19 mouse cellular contexts compared by ENCODE assay signal in genomic region chr2:134730547-134730946, GRCm38 (mm10). TPM values are rescaled to one million over a fixed set of nuclear protein-coding genes. Genes with fewer than 3 reads are reported as not detected.
DNase-seq lines count a peak whose midpoint lies in the region; ATAC-seq and TF ChIP-seq lines count a peak whose summit lies in the region.
"Had no signal": no experiment of that assay in that cellular context is flagged by ENCODE, and none has a peak within 500 bp of the region (broad histone marks: within the 10 kb centered on the region; RNA-seq: fewer than 3 reads in every experiment).

No protein-coding gene starts in this region.

- H3K4me1 ChIP-seq in lung, adult 2 months (ENCODE audit: control insufficient read depth, insufficient read depth, low read length): no peaks in the 10 kb centered on the region
- H3K4me1 ChIP-seq: embryonic facial prominence, embryonic 12.5 days; heart, embryonic 13.5 days had no signal

- TF ChIP-seq POLR2A in lung, adult 2 months (IDR thresholded peaks at IDR 0.05; ENCODE audit: borderline replicate concordance, extremely low read depth, low read depth, low read length): no peak

- TF ChIP-seq CTCF in lung, adult 2 months (IDR thresholded peaks at IDR 0.05; ENCODE audit: insufficient read depth, low read length): no peak

- WGBS in lung, adult 2 months: 75% methylated on average over 7 of the region's 7 CpGs

- H3K4me3 ChIP-seq in lung, adult 2 months (replicated peaks; ENCODE audit: extremely low read depth, low read depth, low read length): no peak overlapping the region
- H3K4me3 ChIP-seq: embryonic facial prominence, embryonic 12.5 days; heart, embryonic 13.5 days had no signal

- peak; percentile 37 to 43 for DNase-seq in lung, adult 18-20 months
- no peak for DNase-seq in lung, adult 2 months
- DNase-seq in lung, postnatal 14 days: peak; percentile 13
- DNase-seq in kidney, adult 11 months: no peak
- no peak for DNase-seq in kidney, postnatal 14 days
- no peak for DNase-seq in thymus, postnatal 14 days
- DNase-seq: adrenal gland, postnatal 14 days; cerebellum, adult 11-12 months; cerebellum, adult 9-10 months; cerebellum, postnatal 25 days; gastrocnemius, postnatal 10 days; heart, postnatal 36 days had no signal

- ATAC-seq in megakaryocyte, adult 5-6 weeks (ENCODE audit: poor library complexity, severe bottlenecking): peak; percentile 97
- ATAC-seq: activated CD4-positive, CD25-positive, alpha-beta regulatory T cell, adult 4 months; forebrain, embryonic 16.5 days; Patski had no signal

RNA-seq across cellular contexts. Expression of gene Plcb1, which starts 55.3 kb away (rescaled TPM):
- polyA plus RNA-seq in lung, adult 2 months (2012; rRNA removed): 6.0 and 6.2 TPM in 2 replicates
- total RNA-seq in megakaryocyte, adult 5-6 weeks (2015): 39.4 and 40.0 TPM in 2 replicates
- 37.3 and 47.6 TPM in 2 replicates for total RNA-seq in megakaryocyte, adult 5-6 weeks (2017)
- total RNA-seq: CH12.LX had no signal
- polyA plus RNA-seq: activated CD4-positive, CD25-positive, alpha-beta regulatory T cell, adult 4 months had no signal

Comparison
In these comparisons a context has a peak if more than half of its experiments do, and no peak if none do; other contexts are left out.
1. DNase-seq: peak in lung, adult 18-20 months (2 of 2) and lung, postnatal 14 days (single experiment); none in lung, adult 2 months (single experiment), kidney, adult 11 months (single experiment), kidney, postnatal 14 days (single experiment) and thymus, postnatal 14 days (single experiment).